Mouse (Mus musculus): ENCODE measurements around the gene Ugt1a6a. TPM values are rescaled to one million over a fixed set of nuclear protein-coding genes. Genes with fewer than 3 reads are reported as not detected.

The Ugt1a6a gene
- polyA plus RNA-seq, 1 experiment = 1.3 TPM

GRCm38 (mm10) chr1:88233421-88234247 lies 99.0 kb downstream of the Ugt1a6a start:
- H3ac ChIP-seq (ENCODE audit: control insufficient read depth, insufficient read length, low read depth) = no peak overlapping the region
- H3K79me2 ChIP-seq (ENCODE audit: control insufficient read depth, insufficient read depth) = no peaks in the 10 kb centered on the region
- no peak for TF ChIP-seq CEBPB (IDR thresholded peaks at IDR 0.05; ENCODE audit: low read depth)
- no peak for TF ChIP-seq MYOG (IDR thresholded peaks at IDR 0.05; ENCODE audit: control insufficient read depth, extremely low read depth, insufficient read length)
- TF ChIP-seq MYOD1 (IDR thresholded peaks at IDR 0.05; ENCODE audit: control insufficient read depth, insufficient read length, low read depth) = no peak
- TF ChIP-seq FOSL1 (IDR thresholded peaks at IDR 0.05; ENCODE audit: insufficient read depth, low read length, poor library complexity, severe bottlenecking) = no peak
- TF ChIP-seq CTCF (IDR thresholded peaks at IDR 0.05; ENCODE audit: control insufficient read depth, insufficient read depth, insufficient read length) = no peak
- no peak for TF ChIP-seq MAX (IDR thresholded peaks at IDR 0.05)
- no peak for TF ChIP-seq USF1 (IDR thresholded peaks at IDR 0.05; ENCODE audit: low read depth)
- no peaks in the 10 kb centered on the region for H3K36me3 ChIP-seq (ENCODE audit: control insufficient read depth, insufficient read depth)
- peaks cover 48% of the 10 kb centered on the region for H3K27me3 ChIP-seq (ENCODE audit: control insufficient read depth, insufficient read depth, insufficient read length)
- no peak overlapping the region for H3K4me3 ChIP-seq (ENCODE audit: insufficient read depth, poor library complexity, severe bottlenecking)
- no peaks in the 10 kb centered on the region for H3K79me3 ChIP-seq (ENCODE audit: low read depth)

- H3K27me3 ChIP-seq (ENCODE audit: control insufficient read depth, insufficient read depth, insufficient read length) = peaks cover 54% of the 10 kb centered on the region
- H3K36me3 ChIP-seq (ENCODE audit: control insufficient read depth, insufficient read depth) = no peaks in the 10 kb centered on the region
- no peak for TF ChIP-seq MAX (IDR thresholded peaks at IDR 0.05)
- no peak for TF ChIP-seq CTCF (IDR thresholded peaks at IDR 0.05; ENCODE audit: control insufficient read depth, insufficient read depth, insufficient read length)
- TF ChIP-seq FOSL1 (IDR thresholded peaks at IDR 0.05; ENCODE audit: insufficient read depth, low read length, poor library complexity, severe bottlenecking) = no peak
- no peak for TF ChIP-seq USF1 (IDR thresholded peaks at IDR 0.05; ENCODE audit: low read depth)
- TF ChIP-seq MYOG (IDR thresholded peaks at IDR 0.05; ENCODE audit: control insufficient read depth, extremely low read depth, insufficient read length) = no peak
- no peak for TF ChIP-seq CEBPB (IDR thresholded peaks at IDR 0.05; ENCODE audit: low read depth)
- TF ChIP-seq MYOD1 (IDR thresholded peaks at IDR 0.05; ENCODE audit: control insufficient read depth, insufficient read length, low read depth) = no peak
- H3K79me3 ChIP-seq (ENCODE audit: low read depth) = no peaks in the 10 kb centered on the region
- no peak overlapping the region for H3ac ChIP-seq (ENCODE audit: control insufficient read depth, insufficient read length, low read depth)
- no peak overlapping the region for H3K4me3 ChIP-seq (ENCODE audit: insufficient read depth, poor library complexity, severe bottlenecking)
- no peaks in the 10 kb centered on the region for H3K79me2 ChIP-seq (ENCODE audit: control insufficient read depth, insufficient read depth)
These were observed 99.6 kb downstream of the Ugt1a6a start for GRCm38 (mm10) chr1:88234248-88234610.

GRCm38 (mm10) chr1:88234646-88235045 lies 100.0 kb downstream of the Ugt1a6a start:
- TF ChIP-seq MYOD1 (IDR thresholded peaks at IDR 0.05; ENCODE audit: control insufficient read depth, insufficient read length, low read depth) = no peak
- TF ChIP-seq MYOG (IDR thresholded peaks at IDR 0.05; ENCODE audit: control insufficient read depth, extremely low read depth, insufficient read length) = no peak
- no peak for TF ChIP-seq CTCF (IDR thresholded peaks at IDR 0.05; ENCODE audit: control insufficient read depth, insufficient read depth, insufficient read length)
- TF ChIP-seq MAX (IDR thresholded peaks at IDR 0.05) = no peak
- TF ChIP-seq FOSL1 (IDR thresholded peaks at IDR 0.05; ENCODE audit: insufficient read depth, low read length, poor library complexity, severe bottlenecking) = no peak
- no peak for TF ChIP-seq CEBPB (IDR thresholded peaks at IDR 0.05; ENCODE audit: low read depth)
- no peak for TF ChIP-seq USF1 (IDR thresholded peaks at IDR 0.05; ENCODE audit: low read depth)
- Histone ChIP-seq H3K27me3 (ENCODE audit: control insufficient read depth, insufficient read depth, insufficient read length) (peaks cover 54% of the 10 kb centered on the region), H3K4me3 (ENCODE audit: insufficient read depth, poor library complexity, severe bottlenecking) (no peak overlapping the region), H3K79me2 (ENCODE audit: control insufficient read depth, insufficient read depth) (no peaks in the 10 kb centered on the region), H3ac (ENCODE audit: control insufficient read depth, insufficient read length, low read depth) (no peak overlapping the region), H3K79me3 (ENCODE audit: low read depth) (no peaks in the 10 kb centered on the region), H3K36me3 (ENCODE audit: control insufficient read depth, insufficient read depth) (no peaks in the 10 kb centered on the region)

GRCm38 (mm10) chr1:88235046-88235893 lies 100.7 kb downstream of the Ugt1a6a start:
- TF ChIP-seq FOSL1 (IDR thresholded peaks at IDR 0.05; ENCODE audit: insufficient read depth, low read length, poor library complexity, severe bottlenecking) = no peak
- TF ChIP-seq MAX (IDR thresholded peaks at IDR 0.05) = no peak
- no peak for TF ChIP-seq CEBPB (IDR thresholded peaks at IDR 0.05; ENCODE audit: low read depth)
- no peak for TF ChIP-seq MYOG (IDR thresholded peaks at IDR 0.05; ENCODE audit: control insufficient read depth, extremely low read depth, insufficient read length)
- TF ChIP-seq MYOD1 (IDR thresholded peaks at IDR 0.05; ENCODE audit: control insufficient read depth, insufficient read length, low read depth) = no peak
- no peak for TF ChIP-seq CTCF (IDR thresholded peaks at IDR 0.05; ENCODE audit: control insufficient read depth, insufficient read depth, insufficient read length)
- TF ChIP-seq USF1 (IDR thresholded peaks at IDR 0.05; ENCODE audit: low read depth) = no peak
- no peaks in the 10 kb centered on the region for H3K79me3 ChIP-seq (ENCODE audit: low read depth)
- H3ac ChIP-seq (ENCODE audit: control insufficient read depth, insufficient read length, low read depth) = no peak overlapping the region
- H3K4me3 ChIP-seq (ENCODE audit: insufficient read depth, poor library complexity, severe bottlenecking) = no peak overlapping the region
- H3K79me2 ChIP-seq (ENCODE audit: control insufficient read depth, insufficient read depth) = no peaks in the 10 kb centered on the region
- H3K36me3 ChIP-seq (ENCODE audit: control insufficient read depth, insufficient read depth) = no peaks in the 10 kb centered on the region
- H3K27me3 ChIP-seq (ENCODE audit: control insufficient read depth, insufficient read depth, insufficient read length) = peaks cover 49% of the 10 kb centered on the region

- H3K27me3 ChIP-seq (ENCODE audit: control insufficient read depth, insufficient read depth, insufficient read length) = peaks cover 45% of the 10 kb centered on the region
- no peak overlapping the region for H3K4me3 ChIP-seq (ENCODE audit: insufficient read depth, poor library complexity, severe bottlenecking)
- H3K36me3 ChIP-seq (ENCODE audit: control insufficient read depth, insufficient read depth) = no peaks in the 10 kb centered on the region
- H3K79me2 ChIP-seq (ENCODE audit: control insufficient read depth, insufficient read depth) = no peaks in the 10 kb centered on the region
- no peaks in the 10 kb centered on the region for H3K79me3 ChIP-seq (ENCODE audit: low read depth)
- H3ac ChIP-seq (ENCODE audit: control insufficient read depth, insufficient read length, low read depth) = no peak overlapping the region
- TF ChIP-seq MAX (IDR thresholded peaks at IDR 0.05) (no peak), CEBPB (IDR thresholded peaks at IDR 0.05; ENCODE audit: low read depth) (no peak), CTCF (IDR thresholded peaks at IDR 0.05; ENCODE audit: control insufficient read depth, insufficient read depth, insufficient read length) (no peak), USF1 (IDR thresholded peaks at IDR 0.05; ENCODE audit: low read depth) (no peak), MYOD1 (IDR thresholded peaks at IDR 0.05; ENCODE audit: control insufficient read depth, insufficient read length, low read depth) (no peak), FOSL1 (IDR thresholded peaks at IDR 0.05; ENCODE audit: insufficient read depth, low read length, poor library complexity, severe bottlenecking) (no peak), MYOG (IDR thresholded peaks at IDR 0.05; ENCODE audit: control insufficient read depth, extremely low read depth, insufficient read length) (no peak)
These were observed 101.3 kb downstream of the Ugt1a6a start for GRCm38 (mm10) chr1:88235894-88236415.
